Mouse (Mus musculus): ENCODE measurements around the gene Meis2. TPM values are rescaled to one million over a fixed set of nuclear protein-coding genes. Genes with fewer than 3 reads are reported as not detected.

The Meis2 gene
- total RNA-seq, 2 experiments from 2014 or later = 94.3 to 130 TPM

DNA sequence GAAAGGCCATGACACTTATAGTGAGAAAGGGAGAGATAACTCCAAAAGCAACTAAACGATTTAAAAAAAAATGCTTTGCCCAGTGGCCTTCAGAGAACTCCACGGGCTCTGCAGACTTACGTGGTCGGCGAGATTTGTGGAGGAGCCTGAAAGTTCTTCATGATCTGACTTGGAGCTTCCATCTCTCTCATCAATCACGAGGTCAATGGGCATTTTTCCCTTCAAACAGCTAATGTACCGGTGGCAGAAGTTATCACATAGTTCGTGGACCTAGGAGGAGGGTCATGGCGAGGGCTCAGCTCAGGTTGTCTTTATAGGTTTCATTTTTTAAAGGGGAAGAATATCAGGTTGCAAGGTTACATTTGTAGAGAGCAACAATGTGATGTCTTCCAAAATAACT, 7.1 kb downstream of the Meis2 start:
- intact Hi-C loops (cut with DNase I) = no loop called here
- no peak for DNase-seq (ENCODE audit: low spot score in 2 of 2)

- no peak for DNase-seq (ENCODE audit: low spot score in 2 of 2)
- intact Hi-C loops (cut with DNase I) = no loop called here
Measured at GRCm38 (mm10) chr2:116056826-116057225, 8.8 kb downstream of the Meis2 start.

- no peak for DNase-seq (ENCODE audit: low spot score in 2 of 2)
- intact Hi-C loops (cut with DNase I) = no loop called here
Measured at GRCm38 (mm10) chr2:116055686-116056620, 9.7 kb downstream of the Meis2 start.

DNA sequence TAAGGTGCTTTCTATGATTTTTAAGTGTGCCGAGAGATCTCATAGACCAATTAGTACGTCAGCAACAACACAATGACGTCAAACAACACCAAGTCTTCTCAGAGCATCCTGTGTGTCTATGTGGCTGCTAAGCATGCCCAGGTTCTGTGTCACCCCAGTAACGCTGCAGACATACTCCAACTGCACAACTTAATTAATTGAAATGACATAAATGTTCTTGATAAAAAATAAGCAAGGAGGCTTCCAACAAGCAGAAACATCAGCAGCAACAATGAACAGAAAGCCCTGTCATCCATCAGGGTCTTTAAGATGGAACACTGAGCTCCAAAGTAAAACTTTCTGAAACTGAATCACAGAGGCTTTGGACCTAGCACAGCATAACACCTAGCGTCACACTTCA, 11.7 kb downstream of the Meis2 start:
- DNase-seq (ENCODE audit: low spot score in 2 of 2) = no peak
- intact Hi-C loops (cut with DNase I) = no loop called here

DNA sequence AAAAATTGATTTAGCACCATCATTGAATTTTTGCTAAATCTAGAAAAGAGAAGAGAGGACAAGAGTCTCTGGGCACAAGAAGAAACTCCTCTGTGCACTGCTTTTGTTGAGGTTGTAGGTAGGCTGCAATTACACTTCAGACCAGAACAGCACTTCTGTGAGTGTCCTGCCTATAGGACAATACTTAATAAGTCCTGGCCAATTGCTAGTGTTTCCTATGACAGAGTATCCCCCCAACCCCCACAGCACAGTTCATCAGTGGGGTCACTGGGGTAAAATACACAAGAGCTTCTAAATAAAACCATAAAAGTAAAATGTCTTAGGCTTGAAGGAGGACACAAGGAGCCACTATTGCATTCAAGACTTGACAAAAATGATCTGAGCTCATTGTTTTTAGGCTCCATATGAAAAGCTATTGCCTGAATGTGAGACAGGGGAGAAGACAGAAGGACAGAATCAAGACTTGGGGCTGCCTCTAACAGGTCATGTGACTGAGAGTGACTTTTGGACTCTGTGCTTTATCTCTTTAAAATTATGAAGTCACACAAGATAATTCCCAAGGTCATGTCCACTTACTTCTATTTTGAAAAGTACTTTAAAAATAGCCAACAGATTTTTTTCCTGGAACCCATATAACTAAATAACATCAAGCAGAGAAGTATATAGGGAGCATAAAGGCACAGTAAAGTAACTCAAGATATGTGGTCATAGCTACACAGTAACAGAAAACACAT, 12.8 kb downstream of the Meis2 start:
- no peak for DNase-seq (ENCODE audit: low spot score in 2 of 2)
- intact Hi-C loops (cut with DNase I) = no loop called here

- no peak for DNase-seq (ENCODE audit: low spot score in 2 of 2)
- intact Hi-C loops (cut with DNase I) = no loop called here
Measured at GRCm38 (mm10) chr2:116051906-116052614, 13.6 kb downstream of the Meis2 start.

DNA sequence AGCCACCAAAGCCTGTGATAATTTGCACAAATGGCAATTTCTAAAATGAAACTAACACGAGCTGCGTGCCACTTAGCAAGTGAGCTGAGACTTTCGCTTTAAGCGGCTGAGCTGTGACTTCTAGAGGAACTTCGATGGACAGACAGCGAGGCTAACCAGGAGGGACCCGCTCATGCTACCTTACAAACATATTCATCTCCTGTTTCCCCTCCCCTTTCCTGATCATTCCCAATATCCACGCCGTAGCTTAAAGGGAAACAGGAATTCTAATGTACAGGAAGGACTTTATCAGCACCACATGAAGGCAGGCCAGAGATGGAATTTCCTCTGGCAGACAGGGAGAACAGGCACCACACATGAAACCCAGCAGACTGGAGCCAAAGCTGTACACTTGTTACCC, 15.9 kb downstream of the Meis2 start:
- no peak for DNase-seq (ENCODE audit: low spot score in 2 of 2)
- intact Hi-C loops (cut with DNase I) = no loop called here

GRCm38 (mm10) chr2:116047365-116047764, 18.3 kb downstream of the Meis2 start:
- intact Hi-C loops (cut with DNase I) = no loop called here
- DNase-seq (ENCODE audit: low spot score in 2 of 2) = no peak

DNA sequence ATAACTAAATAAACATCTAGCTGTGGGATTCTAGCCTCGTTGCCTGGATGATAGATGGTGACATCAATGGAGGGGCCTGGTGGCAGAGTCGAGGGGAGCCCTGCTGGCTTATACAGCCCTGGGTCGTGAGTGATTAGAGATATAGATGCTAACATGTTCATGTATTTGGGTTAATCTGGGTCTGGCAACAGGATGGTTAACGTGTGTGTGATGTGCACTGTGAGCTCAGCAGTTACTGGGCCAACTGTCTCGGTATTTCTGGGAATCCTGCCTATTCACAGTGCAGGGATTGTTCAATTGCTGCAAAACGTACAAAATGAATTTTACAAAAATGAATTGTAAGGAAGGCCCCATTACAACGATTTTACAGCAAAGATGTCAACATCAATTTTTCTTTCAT, 20.6 kb downstream of the Meis2 start:
- peak in 1 of 2 experiments; percentile 60 for DNase-seq (ENCODE audit: low spot score in 2 of 2)
- intact Hi-C loops (cut with DNase I) = no loop called here

GRCm38 (mm10) chr2:116042934-116043698, 22.5 kb downstream of the Meis2 start:
- no peak for DNase-seq (ENCODE audit: low spot score in 2 of 2)
- intact Hi-C loops (cut with DNase I) = no loop called here

GRCm38 (mm10) chr2:116042447-116042846, 23.2 kb downstream of the Meis2 start:
- no peak for DNase-seq (ENCODE audit: low spot score in 2 of 2)
- intact Hi-C loops (cut with DNase I) = no loop called here

DNA sequence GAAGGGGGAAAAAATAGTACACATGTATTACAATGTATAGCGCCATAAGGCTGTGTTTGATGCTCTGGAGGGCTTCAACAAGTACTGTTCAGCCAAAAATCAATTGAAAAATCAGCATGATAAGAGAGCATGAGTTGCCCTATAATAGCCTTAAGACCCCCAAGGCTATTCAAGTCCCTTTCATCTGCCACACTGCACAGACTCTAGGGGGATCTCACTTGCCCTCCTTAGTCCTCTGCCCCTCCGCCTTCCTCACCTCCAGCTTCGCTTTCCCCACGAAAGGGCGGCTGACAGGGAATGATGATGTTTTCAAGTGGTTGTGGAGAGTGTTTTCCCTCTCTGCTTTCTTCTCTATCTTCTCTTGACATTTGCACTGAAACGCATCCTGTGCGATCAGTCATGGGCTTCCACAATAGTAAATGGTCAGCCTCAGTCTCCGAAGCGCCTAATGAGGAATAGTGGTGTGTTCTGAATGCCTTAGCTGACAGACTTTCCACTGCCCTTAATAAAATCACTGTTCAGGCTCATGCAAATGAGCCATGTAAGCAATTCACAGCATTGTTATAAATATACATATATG, 23.9 kb downstream of the Meis2 start:
- DNase-seq (ENCODE audit: low spot score in 2 of 2) = no peak
- intact Hi-C loops (cut with DNase I) = no loop called here

DNA sequence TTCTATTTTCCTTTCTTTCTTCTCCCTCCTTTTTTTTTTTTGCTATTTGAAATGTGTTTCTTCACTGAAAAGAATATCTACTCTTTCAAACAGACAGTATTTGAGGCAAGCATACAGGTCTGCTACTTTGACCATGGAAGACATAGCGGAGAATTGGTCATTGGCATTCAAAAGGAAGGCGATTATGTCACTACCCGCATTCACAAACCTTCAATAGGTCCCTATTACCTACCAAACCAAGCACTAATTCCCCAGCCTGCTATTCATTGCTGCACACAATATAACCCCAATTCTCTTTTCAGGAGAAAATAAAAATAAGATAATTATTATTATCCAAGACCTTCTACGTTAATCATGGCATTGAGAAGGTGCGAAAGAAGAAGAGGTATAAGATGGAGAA, 30.3 kb downstream of the Meis2 start:
- DNase-seq (ENCODE audit: low spot score in 2 of 2) = no peak
- intact Hi-C loops (cut with DNase I) = no loop called here

GRCm38 (mm10) chr2:116028127-116028526, 37.5 kb downstream of the Meis2 start:
- intact Hi-C loops (cut with DNase I) = no loop called here
- DNase-seq (ENCODE audit: low spot score in 2 of 2) = no peak

DNA sequence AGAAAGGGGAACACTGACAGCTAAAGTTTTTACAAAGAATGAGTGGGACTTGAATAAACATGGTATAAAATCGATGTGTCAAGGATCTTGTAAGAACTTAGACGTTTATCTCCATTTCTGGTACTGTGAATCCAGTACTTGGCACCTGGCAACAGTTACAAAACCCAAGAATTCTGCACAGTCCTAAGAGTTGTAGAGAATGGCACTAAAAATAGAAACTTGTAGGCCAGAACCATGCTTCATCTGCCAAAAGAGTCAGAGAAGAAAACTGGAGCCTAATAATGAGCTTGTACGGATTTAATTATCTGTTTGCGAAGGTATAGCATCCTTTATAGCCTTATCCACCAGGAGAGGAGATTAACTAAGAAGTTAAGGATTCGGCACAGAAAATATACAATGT, 42.8 kb downstream of the Meis2 start:
- intact Hi-C loops (cut with DNase I) = no loop called here
- no peak for DNase-seq (ENCODE audit: low spot score in 2 of 2)

DNA sequence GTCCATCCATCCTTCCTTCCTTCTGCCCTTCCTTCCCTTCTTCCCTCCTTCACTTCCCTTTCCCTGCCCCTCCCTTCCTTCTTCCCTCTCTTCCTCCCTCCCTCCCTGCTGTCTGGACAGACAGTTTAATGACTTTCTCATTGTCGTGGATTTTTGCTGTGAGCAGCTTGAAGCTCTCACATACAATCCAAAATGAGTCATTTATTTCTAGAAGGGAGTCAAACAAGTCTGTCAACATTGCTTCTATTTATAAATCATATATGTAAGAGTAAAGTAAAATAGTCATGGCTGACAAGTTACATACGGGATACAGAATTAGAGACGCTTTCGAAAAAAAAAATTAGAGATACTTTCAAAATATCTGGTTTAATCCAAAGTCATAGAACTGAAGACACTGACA, 43.7 kb downstream of the Meis2 start:
- intact Hi-C loops (cut with DNase I) = no loop called here

DNA sequence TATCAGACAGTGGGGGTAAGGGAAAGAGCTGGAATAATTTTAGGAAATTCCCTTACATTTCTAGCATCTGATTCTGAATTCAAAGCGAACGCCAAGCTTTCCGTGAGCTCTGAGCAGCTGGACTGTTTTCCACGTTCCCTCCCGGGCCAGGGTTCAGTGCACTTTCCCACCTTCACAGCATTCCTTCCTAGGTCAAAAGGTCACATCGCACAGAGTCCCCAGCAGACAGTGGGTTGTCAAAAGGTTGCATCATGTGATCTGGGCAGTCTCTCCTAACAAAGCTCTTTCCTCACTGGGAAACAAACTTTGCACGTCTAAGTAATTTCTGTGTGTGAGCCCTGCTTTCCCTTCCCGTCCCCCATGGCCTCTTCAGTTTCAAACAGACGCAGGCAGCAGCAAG, 44.6 kb downstream of the Meis2 start:
- no peak for DNase-seq (ENCODE audit: low spot score in 2 of 2)
- intact Hi-C loops (cut with DNase I) = no loop called here

More for the DNA sequence above, 43.7 kb downstream of the Meis2 start:
- DNase-seq (ENCODE audit: low spot score in 2 of 2) = no peak

DNA sequence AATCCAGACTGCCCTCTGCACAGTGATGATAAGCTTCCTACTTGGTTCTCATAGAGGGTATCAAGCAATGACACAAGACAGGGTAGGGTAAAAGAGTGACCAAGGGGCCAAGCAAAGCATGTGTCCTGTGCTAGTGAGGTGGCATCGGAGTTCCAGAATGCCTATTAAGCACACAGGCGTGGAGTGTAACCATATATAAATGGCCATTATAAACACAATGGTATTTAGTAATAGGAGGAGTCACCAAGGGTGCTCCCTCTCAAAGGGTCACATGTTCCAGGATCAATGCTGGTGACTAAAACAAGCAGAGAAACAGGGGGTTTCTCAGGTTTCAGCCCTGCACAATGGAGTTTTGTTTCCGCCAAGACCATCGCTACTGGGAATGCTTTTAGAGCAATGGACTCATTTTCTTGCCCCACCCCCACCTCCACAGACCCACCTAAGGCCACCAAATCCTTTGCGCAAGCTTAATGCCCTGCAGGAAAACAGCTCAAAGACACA, 45.1 kb downstream of the Meis2 start:
- intact Hi-C loops (cut with DNase I) = no loop called here
- DNase-seq (ENCODE audit: low spot score in 2 of 2) = no peak

DNA sequence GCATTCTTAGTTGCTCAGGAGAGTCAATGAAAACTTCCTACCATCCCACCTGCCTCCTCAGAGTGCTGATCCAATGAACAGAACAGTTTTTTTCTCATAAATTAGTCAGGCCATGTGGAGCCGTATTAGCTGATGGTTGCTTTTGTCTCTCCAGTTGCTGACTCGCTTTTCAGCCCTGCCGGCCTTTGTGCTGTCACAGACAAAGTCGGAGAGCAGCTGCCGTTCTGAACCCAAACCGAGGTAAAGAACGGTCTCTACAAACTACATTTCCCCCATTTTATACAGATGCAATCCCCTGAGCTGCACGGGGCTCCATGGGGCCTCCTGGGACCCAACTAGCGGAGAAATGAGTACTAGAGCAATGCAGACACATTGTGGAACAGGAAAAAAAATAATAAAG, 45.7 kb downstream of the Meis2 start:
- intact Hi-C loops (cut with DNase I) = no loop called here
- no peak for DNase-seq (ENCODE audit: low spot score in 2 of 2)

All from left cerebral cortex, postnatal 25 days (tissue).